Mouse (Mus musculus) urinary bladder, postnatal 36 days (tissue): ENCODE measurements at regions not wholly inside any gene's neighbourhood (a gene's known extent, or its start where the extent isn't known, plus 50 kb on each side); places are given as distances from the start of the nearest gene placed in this dataset.

Source experiments
- DNase-seq, 2 experiments: peaks; one replicate each; pipeline ENCODE4 v3.0.0; 2022; ENCODE audit warnings: low spot score in 2 of 2, mixed read lengths in 1 of 2

DNA sequence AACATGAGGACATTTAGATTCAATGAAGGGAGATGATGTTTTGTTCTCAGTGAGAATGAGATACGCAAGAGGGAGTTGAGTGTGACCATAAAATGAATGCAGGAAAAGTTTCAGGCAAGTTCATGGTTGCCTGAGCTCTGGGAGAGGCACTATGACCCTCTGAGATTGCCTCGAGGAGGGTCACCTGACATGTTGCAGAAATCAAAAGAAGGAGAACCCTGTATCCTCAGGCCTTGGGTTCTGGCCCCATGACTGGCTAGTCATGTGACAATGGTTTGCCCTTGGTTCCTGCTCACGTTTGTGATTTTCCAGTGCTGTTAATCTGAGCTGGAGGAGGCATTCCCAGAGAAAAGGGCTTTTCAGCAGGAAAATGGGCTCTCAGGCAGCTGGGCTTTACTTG, 98.9 kb downstream of the Mab21l3 start:
- no peak for DNase-seq

DNA sequence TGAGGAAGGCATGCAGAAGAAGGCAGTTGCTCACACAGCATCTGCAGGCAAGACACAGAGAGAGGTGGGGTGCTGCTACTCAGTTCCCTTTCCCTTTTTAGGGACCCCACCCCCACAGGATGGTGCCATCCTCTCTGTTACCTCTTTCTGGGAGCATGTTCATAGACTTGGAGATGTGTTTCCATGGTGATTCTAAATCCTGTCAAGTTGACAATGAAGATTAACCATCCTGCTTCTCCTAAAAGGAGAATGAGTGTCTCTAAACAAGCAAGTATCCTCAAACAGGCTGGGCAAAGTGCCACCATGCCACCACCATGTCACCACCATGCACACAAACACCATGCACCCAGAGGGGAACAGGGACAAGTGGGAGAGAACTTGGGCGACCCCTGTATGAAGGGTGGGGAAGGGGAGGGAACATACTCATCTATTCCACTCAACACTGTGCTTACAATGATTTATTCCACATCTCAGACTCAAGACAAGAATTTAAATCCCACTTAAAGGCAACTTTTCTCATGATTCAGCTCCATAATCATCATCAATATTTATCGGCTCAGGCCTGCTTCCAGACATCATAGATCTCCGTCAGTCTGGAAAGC, 99.6 kb downstream of the Mab21l3 start:
- DNase-seq: no peak

DNA sequence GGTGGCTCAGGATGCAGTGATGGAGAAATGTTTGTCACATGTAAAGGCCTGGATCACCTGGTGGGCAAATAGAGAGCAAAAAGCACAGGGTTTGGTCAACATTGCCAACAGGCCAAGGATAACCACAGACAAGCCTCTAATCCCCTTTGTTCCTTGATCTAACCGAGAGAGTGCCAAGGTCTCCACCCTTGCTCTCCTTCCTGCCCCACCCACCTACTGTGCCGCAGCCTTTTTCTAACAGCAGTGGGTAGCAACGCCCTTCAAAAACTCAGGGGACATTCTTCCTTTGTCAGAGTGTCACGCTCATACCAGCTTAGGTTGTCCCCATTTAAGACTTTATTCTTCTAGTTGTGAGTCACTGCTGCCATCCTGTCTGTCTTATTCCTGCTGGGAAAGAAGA, 100.6 kb downstream of the Mab21l3 start:
- DNase-seq: no peak

DNA sequence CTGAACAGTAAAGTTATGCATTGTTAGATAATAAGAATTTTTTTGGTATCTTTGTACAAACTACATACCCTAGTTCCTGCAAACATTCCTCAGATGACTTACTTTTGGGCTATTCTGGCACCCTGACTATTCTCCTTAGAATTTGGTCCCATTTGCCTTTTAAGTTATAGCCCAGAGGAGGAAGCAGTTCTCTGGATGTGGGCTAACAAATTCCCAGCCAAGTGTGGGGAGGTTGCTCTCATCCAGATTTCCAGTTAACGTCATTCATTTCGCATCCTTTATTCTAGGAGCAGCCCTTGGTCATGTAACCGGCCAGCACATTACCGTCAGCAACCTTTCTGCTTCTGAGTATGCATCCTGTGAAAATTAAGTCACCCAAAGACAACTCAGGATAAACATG, 107.9 kb downstream of the Mab21l3 start:
- DNase-seq: no peak

DNA sequence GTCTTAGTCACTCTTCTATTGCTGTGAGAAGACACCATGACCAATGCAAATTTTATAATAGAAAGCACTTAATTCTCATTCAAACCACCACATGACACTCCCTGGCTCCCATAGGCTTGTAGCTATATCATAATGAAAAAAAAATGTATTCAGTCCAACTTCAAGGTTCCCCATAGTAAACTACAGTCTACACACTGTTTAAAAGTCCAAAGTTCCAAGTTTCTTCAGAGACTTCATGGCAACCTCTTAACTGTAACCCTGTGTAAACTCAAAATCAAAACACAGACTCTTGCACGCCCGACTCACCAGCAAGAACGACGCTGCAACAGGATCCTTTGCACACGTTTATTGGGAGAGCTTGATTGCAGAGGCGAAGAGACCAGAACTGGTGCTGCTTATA, 111.6 kb downstream of the Mab21l3 start:
- no peak for DNase-seq

DNA sequence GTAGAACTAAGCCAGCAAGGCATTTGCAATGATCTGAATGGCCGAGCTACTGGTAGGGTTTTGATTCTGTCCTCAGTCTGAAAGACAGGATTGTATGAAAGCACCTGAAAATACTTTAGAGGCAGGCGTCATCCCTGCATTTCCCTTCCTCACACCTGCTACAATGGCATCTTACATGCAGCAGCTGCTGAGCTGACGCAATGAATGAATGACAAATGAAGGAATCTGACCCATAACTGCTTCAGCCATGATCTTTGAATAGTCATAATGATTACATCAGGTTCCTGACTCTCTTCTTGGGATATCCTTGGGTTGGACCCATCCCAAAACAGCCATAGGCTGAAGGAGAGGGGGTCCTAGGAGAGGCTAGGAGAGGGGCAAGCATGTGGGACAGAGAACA, 119.7 kb downstream of the Mab21l3 start:
- no peak for DNase-seq

DNA sequence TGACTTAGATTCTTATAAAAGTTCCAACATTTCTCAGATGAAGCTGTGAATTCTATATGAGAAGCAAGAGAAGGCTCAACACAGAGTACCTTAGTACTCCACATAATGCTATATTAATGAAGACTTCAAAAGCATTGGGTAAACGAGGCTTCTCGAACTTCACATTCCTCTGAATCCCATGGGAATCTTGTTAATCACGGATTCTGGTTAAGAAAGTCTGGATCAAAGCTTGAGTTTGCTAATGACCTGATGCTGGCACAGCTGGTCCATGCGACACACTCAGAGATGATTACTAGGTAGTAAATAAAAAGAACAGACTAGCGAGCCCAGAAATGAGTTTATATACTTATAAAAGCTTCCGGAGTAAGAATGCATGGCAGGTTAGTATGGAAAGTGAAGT, 118.4 kb upstream of the Atp1a1 start:
- DNase-seq: no peak

DNA sequence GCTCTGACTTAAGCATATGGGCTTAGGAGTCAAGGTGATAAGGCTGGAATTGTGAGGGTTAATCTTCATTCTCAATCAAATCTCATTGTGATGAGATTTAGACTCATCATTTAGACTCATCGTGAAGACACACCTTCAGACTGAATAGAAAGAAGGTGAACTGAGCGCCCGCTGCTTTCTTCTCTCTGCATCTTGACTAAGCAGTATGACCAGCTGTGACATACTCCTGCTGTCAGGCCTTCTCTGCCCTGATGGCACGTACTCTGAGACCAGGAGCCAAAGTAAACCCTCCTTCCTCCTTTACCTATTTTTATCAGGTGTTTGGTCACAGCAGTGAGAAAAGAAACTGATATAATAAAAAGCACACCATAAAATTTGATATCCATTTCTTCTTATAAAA, 117.5 kb upstream of the Atp1a1 start:
- DNase-seq: no peak

DNA sequence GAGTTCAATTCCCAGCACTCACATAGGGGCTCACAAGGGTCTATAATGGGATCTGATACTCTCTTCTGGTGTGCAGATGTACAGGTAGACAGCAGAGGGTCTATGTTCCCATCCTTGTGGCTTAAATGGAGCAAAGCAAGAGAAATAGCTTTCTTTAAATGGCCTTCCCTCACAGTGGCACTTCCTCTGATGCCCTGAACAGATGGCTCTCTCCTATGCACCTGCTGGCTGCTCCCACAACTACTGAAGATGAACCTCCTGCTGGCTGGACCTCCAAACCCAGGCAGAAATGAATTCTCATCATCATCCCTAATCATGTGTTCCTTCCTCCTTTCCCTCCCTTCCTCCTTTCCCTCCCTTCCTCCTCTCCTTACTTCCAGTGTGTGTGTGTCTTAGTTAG, 110.9 kb upstream of the Atp1a1 start:
- no peak for DNase-seq

DNA sequence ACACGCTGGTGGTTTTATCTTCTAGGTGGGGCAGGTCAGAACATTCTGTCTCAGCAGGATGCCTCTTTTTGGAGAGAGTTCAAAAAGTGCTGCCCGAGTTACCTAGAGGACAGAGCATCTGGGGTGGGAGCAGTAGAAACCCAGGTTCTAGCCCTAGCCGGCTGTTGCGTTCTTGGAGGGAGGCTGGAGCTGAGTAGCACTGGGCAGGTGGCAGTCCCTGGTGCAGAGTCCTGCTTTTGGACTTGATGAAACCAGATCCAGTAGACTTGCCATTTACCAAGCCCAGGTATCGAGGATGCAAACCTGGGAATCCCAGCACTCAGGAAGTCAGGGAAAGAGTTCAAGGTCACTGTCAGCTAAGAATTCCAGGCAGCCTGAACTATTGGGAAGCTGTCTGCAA, 110.3 kb upstream of the Atp1a1 start:
- no peak for DNase-seq

DNA sequence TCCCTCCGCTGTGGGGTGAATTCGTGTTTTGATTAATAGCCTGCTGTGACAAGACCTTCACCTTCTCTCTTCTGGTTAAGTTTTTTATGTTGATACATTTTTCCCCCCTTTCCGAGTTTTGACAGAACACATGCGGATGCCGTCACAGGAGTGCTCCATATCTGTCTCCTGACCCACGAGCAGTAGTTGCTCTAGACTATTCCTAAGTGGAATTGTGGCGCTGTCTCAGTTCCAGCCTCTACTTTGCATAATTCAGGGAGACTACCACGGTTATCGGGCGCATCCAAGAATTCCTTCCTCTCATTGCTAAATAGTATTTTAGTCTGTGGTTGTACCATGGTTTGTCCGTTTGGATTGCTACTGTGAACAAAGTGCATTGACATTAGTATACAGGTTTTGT, 109.2 kb upstream of the Atp1a1 start:
- DNase-seq: no peak

DNA sequence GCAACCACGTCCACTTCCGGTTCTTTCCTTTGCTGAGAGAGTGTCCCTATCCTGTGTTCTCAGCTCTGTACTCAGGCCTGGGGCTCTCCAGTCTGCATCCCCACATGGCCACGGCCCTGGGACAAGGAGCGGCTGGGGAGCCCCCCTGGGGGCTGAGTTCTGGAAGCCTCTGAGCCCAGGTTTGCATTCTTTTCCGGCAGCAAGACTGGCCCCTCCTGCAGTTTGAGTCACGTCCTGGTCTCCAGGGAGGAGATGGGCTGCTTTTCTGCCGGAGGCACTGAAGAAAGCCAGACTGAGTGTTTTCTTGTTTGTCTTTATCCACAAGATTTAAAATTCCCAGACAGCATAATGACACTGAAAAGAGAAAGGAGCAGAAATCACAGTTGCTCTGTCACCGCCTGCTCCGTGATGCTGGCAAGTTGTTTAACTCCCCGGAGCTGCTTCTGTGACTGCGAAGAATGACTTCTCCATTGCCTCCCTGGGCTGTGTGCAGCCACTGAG, 108.7 kb upstream of the Atp1a1 start:
- DNase-seq: no peak

DNA sequence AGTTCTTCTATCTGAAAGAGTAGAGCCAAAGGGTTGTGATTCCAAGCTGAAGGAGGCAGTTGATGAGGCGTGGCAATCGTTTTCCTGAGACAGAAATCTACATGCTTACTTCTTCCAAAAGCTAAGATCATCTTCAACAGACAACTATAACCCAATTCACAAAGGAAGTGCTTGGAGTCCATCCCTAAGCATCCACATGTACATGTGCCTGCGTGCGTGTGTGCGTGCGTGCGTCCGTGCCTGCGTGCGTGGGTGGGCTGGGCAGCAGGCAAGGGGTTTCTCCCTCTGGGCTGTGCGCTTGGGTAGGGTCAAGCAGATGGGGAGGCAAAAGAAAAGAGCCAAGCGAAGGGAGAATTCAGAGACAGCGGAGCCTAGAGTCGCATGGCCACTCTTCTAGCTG, 108.2 kb upstream of the Atp1a1 start:
- no peak for DNase-seq

DNA sequence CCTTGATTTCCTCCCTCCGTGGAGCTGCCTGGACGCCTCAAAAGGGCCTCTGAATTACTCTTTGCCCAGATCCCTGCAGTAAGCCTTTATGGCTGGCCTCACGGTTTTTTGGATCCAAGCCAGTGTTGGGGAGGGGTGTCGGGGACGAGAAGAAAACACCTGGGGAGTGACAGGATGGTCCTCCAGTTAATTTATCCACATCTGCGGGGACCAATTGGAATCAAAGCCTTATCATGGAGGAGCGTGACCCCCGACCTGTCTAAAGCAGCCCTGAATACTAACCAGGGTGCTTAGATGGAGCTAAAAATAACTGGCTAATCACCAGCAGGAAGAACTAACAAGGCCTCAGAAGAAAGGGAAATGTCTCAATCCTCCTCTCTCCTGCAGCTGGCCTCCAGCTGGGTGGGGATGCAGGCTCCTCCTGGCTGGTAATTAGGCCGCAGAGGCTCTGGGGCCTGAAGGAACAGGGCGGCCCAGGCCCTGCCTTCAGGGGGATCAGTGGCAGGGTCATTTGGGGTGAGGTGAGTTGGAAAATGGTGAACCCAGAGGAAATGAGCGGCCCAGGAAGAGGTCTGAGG, 107.2 kb upstream of the Atp1a1 start:
- no peak for DNase-seq

DNA sequence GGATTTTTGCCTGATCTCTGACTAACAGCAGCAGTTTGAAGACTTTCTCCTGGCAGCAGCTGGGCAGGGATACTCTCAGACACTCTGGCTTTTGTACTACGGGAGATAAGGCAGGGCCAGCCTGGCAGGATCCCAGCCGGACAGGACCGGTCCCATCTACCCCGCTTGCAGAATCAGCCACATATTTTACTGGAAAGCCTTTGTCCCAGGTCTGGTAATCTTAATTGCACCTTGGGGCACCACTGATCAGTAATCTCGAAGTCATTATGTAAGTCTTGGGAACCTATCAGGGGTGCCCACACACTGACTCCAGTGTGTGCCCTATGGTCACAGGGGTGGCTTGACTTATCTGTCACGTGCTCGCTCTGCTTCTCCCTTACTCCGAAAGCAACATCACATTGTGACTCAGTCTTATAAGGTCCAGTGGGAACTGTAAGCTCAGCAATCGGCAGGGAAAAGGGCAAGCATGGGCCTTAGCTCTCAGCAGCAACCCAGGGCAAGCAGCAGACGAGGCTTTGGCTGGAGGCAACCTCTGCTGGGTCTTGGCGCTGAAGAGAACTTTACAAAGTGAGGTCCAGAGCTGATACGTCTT, 105.0 kb upstream of the Atp1a1 start:
- peak in 1 of 2 experiments; percentile 57 for DNase-seq

DNA sequence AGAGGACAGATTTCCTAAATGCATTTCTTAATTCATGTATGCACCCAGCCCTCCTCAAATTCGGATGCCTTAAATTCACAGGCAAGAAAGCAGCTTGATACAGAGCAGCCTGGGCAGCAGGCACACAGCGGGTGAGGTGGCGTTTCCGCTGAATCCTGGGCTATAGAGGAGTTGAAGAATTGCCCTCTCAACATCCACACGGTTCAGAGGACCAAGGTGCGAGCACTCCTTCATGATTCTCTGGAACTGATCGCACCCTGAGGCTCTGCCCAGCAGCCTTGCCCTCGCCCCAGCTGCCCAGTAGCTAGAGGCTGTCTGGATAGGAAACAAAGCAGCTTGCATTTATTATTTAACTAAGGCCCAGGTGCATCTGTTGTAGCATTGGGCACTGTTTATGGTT, 104.3 kb upstream of the Atp1a1 start:
- no peak for DNase-seq

DNA sequence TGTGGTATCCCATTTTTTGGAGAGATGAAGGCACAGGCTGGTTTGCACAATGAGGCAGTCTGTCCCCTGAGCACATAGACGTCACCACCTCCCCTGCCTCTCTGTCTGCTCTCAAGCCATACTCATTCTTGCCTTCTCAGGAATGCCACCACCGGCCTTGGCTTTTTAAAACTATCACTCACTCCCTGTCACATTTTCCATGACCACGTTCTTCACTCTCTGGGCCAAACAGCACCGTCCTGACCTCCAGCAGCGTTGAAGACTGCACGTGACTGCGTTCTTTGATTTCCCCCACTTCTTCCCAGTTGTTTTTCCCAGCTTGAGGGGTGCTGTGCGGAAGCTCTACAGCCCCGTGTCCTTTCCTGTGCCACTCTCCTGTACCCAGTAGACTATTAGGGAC, 100.4 kb upstream of the Atp1a1 start:
- DNase-seq: no peak

DNA sequence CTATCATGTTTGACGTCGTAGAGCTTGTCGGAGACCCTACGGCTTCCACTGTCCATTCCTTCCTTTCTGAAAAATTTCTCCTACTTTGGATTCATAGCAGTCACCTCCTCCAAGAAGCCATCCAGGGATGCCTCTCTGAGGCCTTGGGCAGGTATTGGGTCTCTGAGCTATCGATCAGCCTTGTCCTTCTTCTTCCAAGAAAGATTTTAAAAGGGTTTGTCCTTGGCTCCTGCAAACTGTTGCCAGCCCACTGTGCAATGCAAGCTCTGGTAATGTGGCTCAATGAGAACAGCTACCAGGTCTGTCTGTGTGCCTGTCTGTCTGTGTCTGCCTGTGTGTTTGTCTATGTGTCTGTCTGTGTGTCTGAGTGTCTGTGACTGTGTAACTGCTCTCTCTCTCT, 99.8 kb upstream of the Atp1a1 start:
- no peak for DNase-seq

DNA sequence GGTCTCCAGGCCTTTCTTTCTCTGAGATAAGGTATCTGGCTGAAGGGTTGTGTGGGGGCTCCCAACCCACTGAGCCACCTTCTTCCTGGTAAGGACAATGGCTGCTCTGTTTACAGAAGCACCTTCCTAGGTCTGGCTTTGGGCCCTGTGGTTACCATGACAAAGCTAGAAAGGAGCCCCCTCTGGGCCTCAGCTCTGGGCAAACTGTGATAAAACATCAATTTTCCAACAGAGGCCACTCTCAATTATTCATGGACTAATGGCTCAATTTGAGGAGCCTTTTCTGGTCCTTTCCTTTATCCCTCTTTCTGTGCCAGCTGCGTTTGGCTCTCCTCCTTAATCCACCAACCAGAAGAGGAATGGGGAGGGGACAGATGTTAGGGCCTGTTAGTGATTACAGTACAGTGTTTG, 97.3 kb upstream of the Atp1a1 start:
- no peak for DNase-seq

DNA sequence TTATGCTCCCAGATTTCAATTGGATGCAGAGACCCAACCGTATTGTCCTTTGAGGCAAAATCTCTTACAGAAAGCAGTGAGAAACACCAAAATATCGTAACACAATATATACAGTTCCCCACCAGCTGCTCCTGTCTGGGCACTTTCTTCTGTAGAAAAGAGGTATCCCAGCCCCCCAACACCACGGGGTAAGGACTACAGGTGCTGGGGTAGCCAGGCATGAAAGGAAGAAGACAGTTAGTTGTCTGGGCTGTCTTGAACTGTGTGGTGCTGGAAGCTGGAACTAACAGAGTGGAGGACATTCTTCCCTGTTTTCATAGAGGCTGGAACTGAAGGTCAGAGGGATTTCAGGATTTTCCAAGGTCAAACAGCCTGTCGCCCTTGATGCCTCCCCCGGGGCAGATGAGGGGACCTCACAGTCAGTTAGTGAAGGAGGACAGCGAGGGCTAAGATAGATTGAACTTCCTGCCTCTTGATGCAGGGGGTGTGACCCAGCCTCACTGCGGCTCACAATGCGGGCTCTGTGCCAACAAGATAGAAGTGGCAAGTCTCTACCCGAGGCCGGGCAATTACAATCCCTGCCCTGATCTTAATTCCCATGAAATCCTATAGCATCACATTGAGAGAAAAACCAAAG, 96.6 kb upstream of the Atp1a1 start:
- DNase-seq: peak; percentile 59 to 62

DNA sequence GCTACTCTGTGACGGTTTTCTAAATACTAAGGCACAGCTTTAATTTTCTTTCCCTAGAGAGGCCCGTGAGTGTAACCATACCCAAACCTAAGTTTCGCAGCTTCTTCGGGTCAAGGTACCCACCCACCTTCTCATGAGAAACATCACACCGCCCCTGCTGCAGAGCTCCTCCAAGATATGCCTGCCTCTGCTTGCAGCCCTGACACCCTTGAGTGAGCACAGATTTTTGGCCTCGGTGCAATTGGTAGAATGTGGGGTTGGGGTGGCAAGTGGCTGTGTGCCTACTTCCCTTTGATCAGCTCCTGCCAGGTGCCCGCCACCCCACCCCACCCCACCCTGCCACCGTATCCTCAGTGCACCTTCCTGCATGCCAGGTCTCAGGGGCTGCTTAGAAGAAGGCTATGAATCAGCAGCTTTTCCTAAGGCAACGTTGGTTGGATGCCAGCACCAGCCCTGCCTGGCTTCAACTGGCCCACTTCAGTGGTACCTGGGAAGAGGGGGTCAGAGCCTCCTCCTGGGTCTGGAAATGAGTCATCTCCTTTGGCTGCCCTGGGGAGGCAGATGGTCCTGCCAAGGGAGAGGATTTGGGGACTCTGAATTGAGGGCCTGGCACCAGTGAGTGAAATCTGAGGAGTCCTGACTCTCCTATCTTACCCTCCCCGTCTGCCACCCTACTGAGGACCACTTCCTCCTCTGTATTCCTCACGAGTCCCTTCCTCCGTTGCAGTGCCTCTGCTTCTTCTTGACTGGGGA, 95.6 kb upstream of the Atp1a1 start:
- no peak for DNase-seq

DNA sequence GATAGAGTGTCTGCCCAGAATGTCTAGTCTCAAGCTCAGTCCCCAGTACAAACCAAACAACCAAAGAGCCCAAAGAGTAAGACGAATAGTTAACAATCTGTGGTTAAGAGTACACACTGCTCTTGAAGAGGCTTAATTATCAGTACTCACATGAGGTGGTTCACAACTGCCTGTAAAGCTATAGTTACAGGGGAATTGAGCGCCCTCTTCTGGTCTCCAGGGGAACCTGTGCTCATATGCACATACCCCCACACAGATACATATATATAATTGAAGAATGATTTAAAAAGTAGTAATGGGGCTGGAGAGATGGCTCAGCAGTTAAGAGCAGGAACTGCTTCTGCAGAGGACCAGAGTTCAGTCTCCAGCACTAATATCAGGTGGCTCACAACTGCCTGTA, 92.3 kb upstream of the Atp1a1 start:
- no peak for DNase-seq
